In the genomic region with DNA sequence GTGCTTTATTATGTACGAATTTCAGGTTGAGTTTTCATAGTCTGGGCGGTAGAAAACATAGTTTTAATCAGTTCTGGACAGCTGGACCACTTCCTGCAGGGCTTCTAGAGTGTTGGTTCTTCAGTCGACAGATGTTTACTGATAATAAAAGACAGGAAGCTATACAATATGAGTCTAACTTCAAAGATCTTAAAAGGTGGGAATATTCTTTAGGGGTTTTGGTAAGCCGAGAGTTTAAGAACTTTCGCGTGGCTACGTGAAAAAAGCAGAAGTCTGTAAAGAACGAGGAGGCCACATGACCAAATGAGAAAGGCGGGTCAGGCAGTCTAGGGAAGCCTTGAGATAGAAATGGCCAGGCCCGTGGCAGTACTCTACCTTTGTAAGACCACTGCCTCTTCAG, we compare ENCODE assay signal across 15 mouse cellular contexts. TPM values are rescaled to one million over a fixed set of nuclear protein-coding genes. Genes with fewer than 3 reads are reported as not detected.
DNase-seq lines count a peak whose midpoint lies in the region; ATAC-seq and TF ChIP-seq lines count a peak whose summit lies in the region.
"Had no signal": no experiment of that assay in that cellular context is flagged by ENCODE, and none has a peak within 500 bp of the region (broad histone marks: within the 10 kb centered on the region; RNA-seq: fewer than 3 reads in every experiment).

No protein-coding gene starts in this region.

- TF ChIP-seq EP300 in lung, postnatal 0 days (IDR thresholded peaks at IDR 0.05), result no peak

- H3K4me2 ChIP-seq in heart, embryonic 15.5 days, result no peak overlapping the region
- H3K4me2 ChIP-seq in lung, postnatal 0 days (replicated peaks; ENCODE audit: low read depth, low read length), result no peak overlapping the region
- no peak overlapping the region for H3K4me2 ChIP-seq in limb, embryonic 15.5 days
- H3K4me2 ChIP-seq: heart, embryonic 12.5 days; stomach, embryonic 15.5 days had no signal

- H3K36me3 ChIP-seq in heart, embryonic 15.5 days, result no peaks in the 10 kb centered on the region
- no peaks in the 10 kb centered on the region for H3K36me3 ChIP-seq in lung, postnatal 0 days (ENCODE audit: insufficient read depth, low read length)
- no peaks in the 10 kb centered on the region for H3K36me3 ChIP-seq in limb, embryonic 15.5 days
- H3K36me3 ChIP-seq: heart, embryonic 12.5 days; midbrain, embryonic 10.5 days; stomach, embryonic 15.5 days had no signal

- 60% methylated on average over 10 of the region's 10 CpGs for WGBS in heart, embryonic 15.5 days
- 19% methylated on average over 10 of the region's 10 CpGs for WGBS in lung, postnatal 0 days
- 40% methylated on average over 10 of the region's 10 CpGs for WGBS in lung, adult 2 months
- 29% methylated on average over 10 of the region's 10 CpGs for WGBS in limb, embryonic 15.5 days

- no peaks in the 10 kb centered on the region for H3K9me3 ChIP-seq in heart, embryonic 15.5 days (replicated peaks)
- H3K9me3 ChIP-seq in lung, postnatal 0 days (ENCODE audit: low read length), result no peaks in the 10 kb centered on the region
- H3K9me3 ChIP-seq in limb, embryonic 15.5 days, result no peaks in the 10 kb centered on the region
- H3K9me3 ChIP-seq: heart, embryonic 12.5 days; midbrain, embryonic 10.5 days; stomach, embryonic 15.5 days had no signal

- no peak for TF ChIP-seq POLR2A in lung, adult 2 months (IDR thresholded peaks at IDR 0.05; ENCODE audit: borderline replicate concordance, extremely low read depth, low read depth, low read length)

- DNase-seq in heart, postnatal 36 days, result no peak
- DNase-seq in lung, postnatal 0 days (ENCODE audit: low spot score), result peak; percentile 31
- no peak for DNase-seq in lung, adult 2 months
- DNase-seq in left cerebral cortex, postnatal 10 days (ENCODE audit: extremely low spot score in 1 of 2, low spot score in 2 of 2), result no peak
- DNase-seq in spleen, postnatal 14 days (ENCODE audit: low spot score in 2 of 2), result no peak
- DNase-seq: adrenal gland, adult 8-10 months; cerebellum, postnatal 25 days; right cerebral cortex, adult 18-20 months had no signal

- no peaks in the 10 kb centered on the region for H3K27me3 ChIP-seq in heart, embryonic 15.5 days
- no peaks in the 10 kb centered on the region for H3K27me3 ChIP-seq in lung, postnatal 0 days (replicated peaks; ENCODE audit: insufficient read depth, low read length)
- H3K27me3 ChIP-seq in limb, embryonic 15.5 days, result no peaks in the 10 kb centered on the region
- H3K27me3 ChIP-seq: heart, embryonic 12.5 days; Patski; stomach, embryonic 15.5 days had no signal

- peaks cover 21% of the 10 kb centered on the region for H3K4me1 ChIP-seq in heart, embryonic 15.5 days (replicated peaks)
- H3K4me1 ChIP-seq in lung, postnatal 0 days (ENCODE audit: insufficient read depth, low read depth, low read length), result no peaks in the 10 kb centered on the region
- H3K4me1 ChIP-seq in lung, adult 2 months (ENCODE audit: control insufficient read depth, insufficient read depth, low read length), result no peaks in the 10 kb centered on the region
- H3K4me1 ChIP-seq in limb, embryonic 15.5 days, result peaks cover 35% of the 10 kb centered on the region
- H3K4me1 ChIP-seq: midbrain, embryonic 10.5 days; stomach, embryonic 15.5 days had no signal

- no peak for TF ChIP-seq CTCF in lung, postnatal 0 days (IDR thresholded peaks at IDR 0.05)
- TF ChIP-seq CTCF in lung, adult 2 months (IDR thresholded peaks at IDR 0.05; ENCODE audit: insufficient read depth, low read length), result no peak

- H3K9ac ChIP-seq in heart, embryonic 15.5 days, result no peak overlapping the region
- no peak overlapping the region for H3K9ac ChIP-seq in lung, postnatal 0 days (replicated peaks; ENCODE audit: low read depth)
- no peak overlapping the region for H3K9ac ChIP-seq in limb, embryonic 15.5 days
- H3K9ac ChIP-seq: heart, embryonic 12.5 days; stomach, embryonic 15.5 days had no signal

- no peak overlapping the region for H3K4me3 ChIP-seq in heart, embryonic 15.5 days
- H3K4me3 ChIP-seq in lung, postnatal 0 days (ENCODE audit: low read depth, low read length), result no peak overlapping the region
- H3K4me3 ChIP-seq in lung, adult 2 months (replicated peaks; ENCODE audit: extremely low read depth, low read depth, low read length), result no peak overlapping the region
- no peak overlapping the region for H3K4me3 ChIP-seq in limb, embryonic 15.5 days
- H3K4me3 ChIP-seq: heart, embryonic 12.5 days; midbrain, embryonic 10.5 days; stomach, embryonic 15.5 days had no signal

- ATAC-seq in heart, embryonic 15.5 days (replicated peaks; ENCODE audit: insufficient number of reproducible peaks, insufficient read depth, low FRiP score, low read depth), result no peak
- ATAC-seq in lung, postnatal 0 days, result no peak
- ATAC-seq in limb, embryonic 15.5 days (ENCODE audit: insufficient number of reproducible peaks, low FRiP score, low TSS enrichment, low read depth), result no peak
- peak; percentile 52; the same call in 1 of the 2 replicates for ATAC-seq in neutrophil, adult 5-6 weeks (ENCODE audit: extremely low read depth, insufficient number of reproducible peaks, low FRiP score, poor library complexity, severe bottlenecking)
- ATAC-seq: Patski had no signal

- peak overlapping the region; percentile 4; the same call in 1 of the 2 replicates for H3K27ac ChIP-seq in heart, embryonic 15.5 days
- H3K27ac ChIP-seq in lung, postnatal 0 days (ENCODE audit: low read length), result no peak overlapping the region
- peak overlapping the region; percentile 68 for H3K27ac ChIP-seq in limb, embryonic 15.5 days
- H3K27ac ChIP-seq: midbrain, embryonic 10.5 days; stomach, embryonic 15.5 days had no signal

- intact Hi-C loops in heart, postnatal 36 days (cut with DNase I), result loop anchor here (2.0 kb wide), 1 partner anchor 18 kb away; no protein-coding TSS in a partner anchor
- intact Hi-C loops in left cerebral cortex, postnatal 10 days (cut with DNase I), result no loop called here

RNA-seq across cellular contexts. Expression of gene Slc38a2, which starts 29.5 kb away (rescaled TPM):
- polyA plus RNA-seq in heart, embryonic 15.5 days (2015; fragmentation: Nextera tagmentation; extraction: Ambion mirVana), result 158 and 170 TPM in 2 replicates
- total RNA-seq in heart, postnatal 36 days (2021), result 100 to 1,000 TPM; 173 to 251 TPM
- polyA plus RNA-seq in lung, postnatal 0 days (2015; fragmentation: Nextera tagmentation; extraction: Ambion mirVana), result 66.6 and 75.3 TPM in 2 replicates
- 23.0 and 37.9 TPM in 2 replicates for polyA plus RNA-seq in lung, adult 2 months (2012; rRNA removed)
- polyA plus RNA-seq in limb, embryonic 15.5 days (2015; fragmentation: Nextera tagmentation; extraction: Ambion mirVana), result 116 and 117 TPM in 2 replicates
- total RNA-seq in neutrophil, adult 5-6 weeks (2017), result 136 and 139 TPM in 2 replicates
- total RNA-seq in left cerebral cortex, postnatal 10 days (2021), result 10 to 100 TPM; 69.3 to 72.2 TPM
